Mouse (Mus musculus): ENCODE data around the gene Fam234b. TPM values are rescaled to one million over a fixed set of nuclear protein-coding genes. Genes with fewer than 3 reads are reported as not detected.

Gene Fam234b
- polyA plus RNA-seq, 1 experiment from 2014 or later: 53.9 TPM

DNA sequence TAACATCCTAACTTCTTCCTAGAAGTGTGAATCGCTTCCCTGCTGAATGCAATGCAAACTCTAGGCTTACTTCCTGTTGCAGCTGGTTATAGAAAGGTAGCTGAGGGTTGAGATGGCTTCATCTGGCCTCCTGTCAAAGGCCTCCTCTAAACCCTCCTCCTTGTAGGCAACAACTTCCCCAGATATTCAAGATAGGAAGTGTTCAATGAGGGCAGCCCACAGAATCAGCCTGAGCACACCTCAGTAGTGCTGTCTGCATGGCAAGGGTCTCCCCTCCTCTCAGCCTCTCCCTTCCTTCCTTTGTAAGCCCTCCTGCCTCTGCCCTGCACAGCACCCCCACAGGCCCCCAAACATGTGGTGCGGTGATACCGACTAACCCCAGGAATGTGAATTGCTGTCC lies 38.0 kb downstream of the Fam234b start:
- H3K4me3 ChIP-seq: no peak overlapping the region
- no peak for ATAC-seq (ENCODE audit: low FRiP score, low read depth)
- WGBS: 96% methylated on average over 3 of the region's 3 CpGs

DNA sequence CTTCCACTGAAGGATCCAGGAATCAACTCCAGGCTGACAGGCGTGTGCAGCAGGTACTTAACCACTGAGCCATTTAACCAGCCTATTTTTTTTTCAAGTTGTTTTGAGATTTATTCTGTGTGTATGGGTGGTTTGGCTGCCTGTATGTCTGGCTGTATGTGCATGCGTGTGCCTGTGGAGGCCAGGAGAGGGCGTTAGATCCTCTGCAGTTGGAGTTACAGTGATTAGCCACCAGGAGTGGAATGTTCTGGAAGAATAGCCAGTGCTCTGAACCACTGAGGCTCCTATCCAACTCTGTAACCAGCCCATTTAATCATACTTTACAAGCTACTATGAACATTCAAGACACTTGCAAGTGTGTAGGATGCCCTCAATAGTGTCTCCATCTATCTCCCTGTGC lies 38.8 kb downstream of the Fam234b start:
- Histone ChIP-seq H3K9ac (no peak overlapping the region), H3K4me1 (no peaks in the 10 kb centered on the region), H3K36me3 (peaks cover 27% of the 10 kb centered on the region), H3K9me3 (no peaks in the 10 kb centered on the region), H3K27ac (no peak overlapping the region), H3K27me3 (replicated peaks) (no peaks in the 10 kb centered on the region), H3K4me3 (no peak overlapping the region), H3K4me2 (replicated peaks) (no peak overlapping the region)
- ATAC-seq (ENCODE audit: low FRiP score, low read depth): no peak
- 89% methylated on average over 3 of the region's 3 CpGs for WGBS

More for the DNA sequence above, 38.0 kb downstream of the Fam234b start:
- H3K4me1 ChIP-seq: no peaks in the 10 kb centered on the region
- H3K36me3 ChIP-seq: peaks cover 28% of the 10 kb centered on the region
- no peaks in the 10 kb centered on the region for H3K9me3 ChIP-seq
- no peak overlapping the region for H3K4me2 ChIP-seq (replicated peaks)
- H3K9ac ChIP-seq: no peak overlapping the region
- H3K27me3 ChIP-seq (replicated peaks): no peaks in the 10 kb centered on the region
- H3K27ac ChIP-seq: no peak overlapping the region

DNA sequence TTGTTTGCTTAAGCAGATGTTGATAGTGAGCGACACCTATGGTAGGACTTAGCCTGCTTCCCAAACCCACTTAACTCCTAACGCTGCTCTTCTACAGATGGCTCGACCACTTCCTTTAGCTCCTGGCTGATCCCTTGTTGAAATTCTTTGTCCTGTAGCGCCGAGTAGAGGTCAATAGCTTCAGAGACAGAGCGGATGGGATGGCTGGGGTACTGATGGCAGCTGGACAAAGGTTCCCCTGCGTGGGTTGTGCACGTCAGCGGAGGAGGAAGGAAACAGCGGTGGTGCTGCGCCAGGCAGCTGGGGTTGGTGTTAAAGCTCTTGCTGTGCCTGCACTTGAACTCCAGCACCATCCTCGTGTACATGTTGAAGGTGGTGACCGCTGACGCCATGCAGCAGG lies 39.5 kb downstream of the Fam234b start:
- ATAC-seq (ENCODE audit: low FRiP score, low read depth): no peak

DNA sequence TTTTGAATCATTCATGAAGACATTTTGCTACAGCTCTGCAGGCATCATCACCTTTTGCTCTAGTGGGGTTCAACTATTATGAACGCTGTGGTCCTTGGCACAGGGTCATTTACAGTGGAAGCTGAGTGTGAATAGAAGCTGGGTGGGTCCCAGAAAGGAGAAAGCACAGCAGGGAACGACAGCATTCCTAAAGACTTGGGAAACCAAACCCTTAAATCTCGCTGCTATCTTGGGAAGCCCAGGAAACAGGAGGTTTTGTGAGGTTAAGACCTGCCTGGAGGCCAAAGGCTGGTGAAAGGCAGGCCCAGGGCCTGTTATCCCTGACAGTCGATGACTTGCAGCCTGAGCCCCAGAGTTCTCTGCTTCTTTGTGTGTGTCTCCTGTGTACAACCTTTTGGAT lies 40.4 kb downstream of the Fam234b start:
- peaks cover 16% of the 10 kb centered on the region for H3K36me3 ChIP-seq
- H3K4me1 ChIP-seq: no peaks in the 10 kb centered on the region
- no peaks in the 10 kb centered on the region for H3K27me3 ChIP-seq (replicated peaks)
- H3K27ac ChIP-seq: no peak overlapping the region
- H3K4me3 ChIP-seq: no peak overlapping the region
- H3K9me3 ChIP-seq: no peaks in the 10 kb centered on the region
- no peak overlapping the region for H3K9ac ChIP-seq
- ATAC-seq (ENCODE audit: low FRiP score, low read depth): no peak
- no peak overlapping the region for H3K4me2 ChIP-seq (replicated peaks)
- 49% methylated on average over 4 of the region's 4 CpGs for WGBS

More for the DNA sequence above, 39.5 kb downstream of the Fam234b start:
- WGBS: 80% methylated on average over 14 of the region's 14 CpGs
- no peaks in the 10 kb centered on the region for H3K9me3 ChIP-seq
- H3K4me1 ChIP-seq: no peaks in the 10 kb centered on the region
- H3K4me2 ChIP-seq (replicated peaks): no peak overlapping the region
- H3K27me3 ChIP-seq (replicated peaks): no peaks in the 10 kb centered on the region
- H3K4me3 ChIP-seq: no peak overlapping the region
- H3K27ac ChIP-seq: no peak overlapping the region
- no peak overlapping the region for H3K9ac ChIP-seq
- H3K36me3 ChIP-seq: peaks cover 21% of the 10 kb centered on the region

DNA sequence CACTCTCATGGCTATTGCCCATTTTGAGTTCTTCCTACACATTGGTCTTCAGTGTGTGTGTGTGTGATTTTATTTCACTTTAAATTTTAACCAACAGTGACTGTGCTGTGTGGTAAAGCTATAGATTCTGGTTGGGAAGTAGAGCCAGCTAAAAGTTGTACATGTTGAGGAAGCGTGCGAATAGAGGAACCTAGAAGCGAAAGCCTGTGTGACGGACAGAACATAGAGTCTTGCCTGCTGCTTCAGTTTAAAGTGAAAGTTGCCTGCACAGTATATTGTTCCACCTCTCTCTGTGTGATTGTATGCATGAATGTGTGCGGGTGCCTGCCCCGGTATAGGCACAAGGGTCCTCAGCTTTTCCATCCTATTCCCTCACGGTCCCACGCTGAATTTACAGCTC lies 42.6 kb downstream of the Fam234b start:
- WGBS: 90% methylated on average over 8 of the region's 8 CpGs
- Histone ChIP-seq H3K36me3 (0 out of 2 replicates have a peak, but pooled peaks cover 4% of the 10 kb centered on the region), H3K27me3 (replicated peaks) (no peaks in the 10 kb centered on the region), H3K9me3 (no peaks in the 10 kb centered on the region), H3K4me3 (no peak overlapping the region), H3K27ac (no peak overlapping the region), H3K4me1 (no peaks in the 10 kb centered on the region), H3K4me2 (replicated peaks) (no peak overlapping the region), H3K9ac (no peak overlapping the region)
- ATAC-seq (ENCODE audit: low FRiP score, low read depth): no peak

DNA sequence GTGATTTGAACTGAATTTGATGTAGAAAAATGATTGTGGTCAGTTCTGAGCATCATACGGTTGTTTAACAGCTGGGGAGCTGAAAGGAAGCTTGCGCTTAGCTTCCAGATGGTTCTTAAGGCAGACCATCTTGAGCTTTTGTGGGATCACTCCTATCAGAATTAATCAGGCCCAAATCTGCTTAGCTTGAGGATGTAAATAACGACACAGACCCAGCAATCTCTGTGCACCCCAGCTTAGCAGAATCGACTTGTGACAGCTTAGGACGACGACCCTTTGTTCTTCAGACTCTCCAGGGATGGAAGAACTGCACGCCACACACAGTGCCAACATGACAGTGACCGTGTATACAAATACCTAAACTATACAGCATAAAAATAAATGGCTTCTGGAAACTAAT lies 47.8 kb downstream of the Fam234b start:
- Histone ChIP-seq H3K27ac (no peak overlapping the region), H3K36me3 (no peaks in the 10 kb centered on the region), H3K9me3 (no peaks in the 10 kb centered on the region), H3K4me3 (no peak overlapping the region), H3K4me1 (no peaks in the 10 kb centered on the region; the same call in 1 of the 2 replicates), H3K9ac (no peak overlapping the region), H3K4me2 (replicated peaks) (no peak overlapping the region), H3K27me3 (replicated peaks) (no peaks in the 10 kb centered on the region)
- no peak for ATAC-seq (ENCODE audit: low FRiP score, low read depth)
- WGBS: 77% methylated on average over 8 of the region's 8 CpGs

DNA sequence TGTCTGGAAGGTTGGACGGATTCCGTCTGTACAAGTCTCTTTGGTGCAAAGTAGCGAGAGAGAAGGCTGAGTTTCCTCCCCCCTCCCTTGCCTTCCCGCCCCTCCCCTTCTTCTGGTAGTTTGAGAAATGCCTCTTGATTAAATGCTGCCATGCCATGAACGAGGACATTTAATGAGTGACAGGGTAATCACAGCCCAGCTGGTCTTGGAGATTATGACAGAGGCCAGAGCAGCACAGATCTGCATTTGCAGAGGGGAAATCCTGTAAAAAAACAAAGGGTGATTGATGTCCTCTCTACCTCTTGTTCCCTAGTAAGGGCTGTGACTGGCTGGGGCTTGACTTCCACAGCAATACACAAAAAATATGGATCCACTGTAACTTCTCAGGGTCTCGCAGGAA lies 50.1 kb downstream of the Fam234b start:
- no peak overlapping the region for H3K9ac ChIP-seq
- H3K36me3 ChIP-seq: no peaks in the 10 kb centered on the region
- no peak overlapping the region for H3K4me2 ChIP-seq (replicated peaks)
- no peak overlapping the region for H3K4me3 ChIP-seq
- H3K4me1 ChIP-seq: peaks cover 15% of the 10 kb centered on the region
- no peaks in the 10 kb centered on the region for H3K27me3 ChIP-seq (replicated peaks)
- H3K9me3 ChIP-seq: no peaks in the 10 kb centered on the region
- ATAC-seq (ENCODE audit: low FRiP score, low read depth): no peak
- WGBS: 67% methylated on average over 6 of the region's 6 CpGs
- no peak overlapping the region for H3K27ac ChIP-seq

DNA sequence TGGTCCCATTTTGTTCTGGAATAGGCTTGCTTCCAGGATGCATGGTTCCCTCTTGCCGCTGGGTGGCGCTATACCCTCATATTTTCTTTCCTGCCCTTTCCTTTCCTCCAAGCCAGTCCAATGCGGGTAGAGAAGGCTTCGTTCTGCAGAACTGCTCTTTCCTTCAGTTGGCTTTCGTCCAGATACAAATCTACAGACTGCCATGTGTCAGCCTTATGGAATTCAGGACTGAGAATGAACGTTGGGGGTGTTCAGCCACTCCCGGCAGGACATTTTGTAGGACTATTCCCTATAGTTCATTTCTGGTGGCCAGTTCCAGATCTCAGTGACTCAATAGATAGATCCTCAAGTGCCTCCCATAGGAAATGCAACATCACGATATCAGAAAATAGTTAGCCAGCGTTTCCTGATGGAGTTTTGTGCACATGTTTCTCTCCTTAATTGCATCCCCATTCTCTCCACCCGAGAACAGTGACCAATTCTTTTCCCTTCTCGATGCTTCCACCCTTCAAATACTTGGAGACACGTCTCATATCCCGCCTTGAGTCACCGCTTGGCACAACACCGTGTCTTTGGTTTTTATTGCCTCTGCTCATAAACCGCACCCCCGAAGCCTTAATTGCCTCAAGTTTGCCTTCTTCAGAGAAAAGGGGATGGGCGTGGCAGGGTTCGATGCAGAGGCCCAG lies 52.2 kb downstream of the Fam234b start:
- Histone ChIP-seq H3K27me3 (replicated peaks) (no peaks in the 10 kb centered on the region), H3K4me2 (replicated peaks) (0 out of 2 replicates have a peak overlapping the region, but pooled peaks have one; percentile 22), H3K27ac (no peak overlapping the region), H3K9ac (no peak overlapping the region), H3K36me3 (no peaks in the 10 kb centered on the region), H3K9me3 (no peaks in the 10 kb centered on the region), H3K4me1 (peaks cover 19% of the 10 kb centered on the region), H3K4me3 (no peak overlapping the region)
- ATAC-seq (ENCODE audit: low FRiP score, low read depth): 0 out of 2 replicates have a peak, but pooled peaks have one; percentile 13
- 21% methylated on average over 19 of the region's 19 CpGs for WGBS

DNA sequence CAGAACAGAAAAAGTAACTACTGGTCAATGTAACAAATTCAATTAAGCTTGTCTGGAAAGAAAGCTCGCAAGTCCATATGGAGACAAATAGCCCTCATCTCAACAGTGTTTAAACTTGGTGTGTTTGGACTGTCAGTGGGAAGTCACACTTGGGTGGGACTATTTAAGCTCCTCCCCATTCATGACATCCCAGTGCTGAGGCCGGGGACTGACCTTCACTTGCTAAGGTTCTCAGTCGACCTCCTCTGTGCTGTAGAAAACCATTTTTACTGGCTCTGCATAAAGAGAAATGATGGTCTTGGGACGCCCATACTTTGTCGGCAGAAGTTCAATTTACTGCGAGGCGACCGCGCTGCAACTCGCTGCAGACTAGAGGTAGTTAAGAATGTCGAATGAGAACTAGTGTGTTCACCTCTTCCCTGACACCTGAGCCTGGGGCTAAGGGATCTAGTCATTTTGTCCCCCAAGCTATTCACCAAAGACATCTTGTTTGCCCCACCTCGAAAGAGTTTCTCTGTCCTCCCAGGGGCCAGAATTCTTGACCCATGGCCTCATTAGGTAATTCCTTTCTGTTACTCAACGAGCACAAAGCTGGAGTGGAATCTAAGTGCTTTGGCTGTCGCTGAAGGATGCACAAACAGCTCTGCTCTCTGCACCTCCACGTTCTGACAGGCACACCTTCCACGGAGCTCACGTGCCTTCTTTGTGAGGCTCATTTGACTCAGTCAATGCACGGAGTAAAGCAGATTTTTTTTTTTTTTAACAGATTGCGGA lies 53.3 kb downstream of the Fam234b start:
- no peak for ATAC-seq (ENCODE audit: low FRiP score, low read depth)
- Histone ChIP-seq H3K4me3 (no peak overlapping the region), H3K9me3 (no peaks in the 10 kb centered on the region; the same call in 1 of the 2 replicates), H3K9ac (no peak overlapping the region), H3K36me3 (no peaks in the 10 kb centered on the region), H3K27me3 (replicated peaks) (no peaks in the 10 kb centered on the region), H3K4me1 (peaks cover 19% of the 10 kb centered on the region), H3K27ac (no peak overlapping the region), H3K4me2 (replicated peaks) (no peak overlapping the region)
- whole genome bisulfite sequencing: 63% methylated on average over 19 of the region's 19 CpGs

DNA sequence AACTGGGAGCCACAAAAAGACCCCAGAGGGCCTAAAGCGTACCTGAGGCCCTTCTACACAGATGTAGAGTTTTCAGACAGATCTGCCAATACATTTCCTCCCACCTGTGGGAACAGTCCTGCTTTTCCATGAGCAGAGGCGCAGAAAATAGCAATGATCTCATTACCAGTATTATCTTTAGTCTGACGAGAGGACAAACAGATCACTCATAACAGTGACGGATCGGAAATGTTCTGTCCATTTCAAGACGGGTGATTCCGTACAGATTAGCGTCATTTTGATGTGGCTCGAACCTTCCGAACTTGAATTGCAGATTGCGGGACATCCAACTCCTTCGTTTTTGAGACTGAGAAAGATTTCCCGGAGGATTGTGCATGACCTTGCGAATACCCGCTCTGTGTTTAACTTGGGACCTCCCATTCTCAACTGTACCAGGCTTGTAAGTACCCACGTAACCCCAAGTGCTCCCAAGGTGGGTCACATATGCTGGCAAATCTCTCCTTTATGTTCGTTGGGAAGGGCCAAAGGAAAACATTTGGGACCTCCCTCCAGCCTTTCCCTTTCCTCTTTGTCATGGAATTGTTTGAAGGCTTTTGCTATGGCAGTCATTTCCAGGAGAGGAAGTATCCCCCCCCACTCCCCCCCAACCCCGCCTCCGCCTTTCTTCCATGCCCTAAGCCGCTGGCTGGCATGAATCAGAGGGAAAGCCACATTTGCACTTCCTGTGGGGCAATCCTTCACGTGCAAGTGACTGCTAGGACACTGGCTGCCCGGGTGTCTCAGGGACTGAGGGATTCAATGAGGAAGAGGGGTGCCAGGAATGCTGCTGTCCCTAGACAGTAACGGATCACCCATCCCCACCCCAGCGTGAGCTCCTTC lies 54.3 kb downstream of the Fam234b start:
- H3K4me3 ChIP-seq: no peak overlapping the region; the same call in 1 of the 2 replicates
- WGBS: 51% methylated on average over 24 of the region's 24 CpGs
- peak overlapping the region; percentile 57 for H3K4me2 ChIP-seq (replicated peaks)
- peak overlapping the region; percentile 21; the same call in 1 of the 2 replicates for H3K27ac ChIP-seq
- peak; percentile 71 for ATAC-seq (ENCODE audit: low FRiP score, low read depth)
- no peak overlapping the region for H3K9ac ChIP-seq
- H3K36me3 ChIP-seq: no peaks in the 10 kb centered on the region
- H3K9me3 ChIP-seq: no peaks in the 10 kb centered on the region; the same call in 1 of the 2 replicates
- no peaks in the 10 kb centered on the region for H3K27me3 ChIP-seq (replicated peaks)
- peaks cover 19% of the 10 kb centered on the region for H3K4me1 ChIP-seq

DNA sequence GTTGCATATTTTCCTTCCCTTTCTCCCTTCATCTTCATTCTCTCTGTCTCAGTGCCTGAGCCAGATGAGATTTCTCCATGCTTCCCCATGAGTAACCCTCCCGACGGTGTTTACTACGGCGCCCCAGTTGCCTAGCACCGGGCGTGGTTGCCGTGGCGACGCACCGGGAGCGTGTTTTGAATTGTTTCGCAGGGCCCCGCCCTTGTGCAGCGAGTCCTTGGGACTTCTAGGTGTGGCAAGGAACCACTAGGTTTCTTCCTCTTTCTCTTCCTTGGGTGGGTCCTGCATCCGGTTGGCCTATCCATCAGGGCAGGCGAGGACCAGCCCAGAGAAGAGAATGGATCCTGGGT lies 54.9 kb downstream of the Fam234b start:
- Histone ChIP-seq H3K4me3 (no peak overlapping the region; the same call in 1 of the 2 replicates), H3K9ac (no peak overlapping the region), H3K27me3 (replicated peaks) (no peaks in the 10 kb centered on the region), H3K4me1 (peaks cover 19% of the 10 kb centered on the region), H3K27ac (no peak overlapping the region), H3K36me3 (no peaks in the 10 kb centered on the region), H3K9me3 (no peaks in the 10 kb centered on the region; the same call in 1 of the 2 replicates), H3K4me2 (replicated peaks) (peak overlapping the region; percentile 57)
- 4% methylated on average over 16 of the region's 16 CpGs for WGBS
- ATAC-seq (ENCODE audit: low FRiP score, low read depth): peak; percentile 91

DNA sequence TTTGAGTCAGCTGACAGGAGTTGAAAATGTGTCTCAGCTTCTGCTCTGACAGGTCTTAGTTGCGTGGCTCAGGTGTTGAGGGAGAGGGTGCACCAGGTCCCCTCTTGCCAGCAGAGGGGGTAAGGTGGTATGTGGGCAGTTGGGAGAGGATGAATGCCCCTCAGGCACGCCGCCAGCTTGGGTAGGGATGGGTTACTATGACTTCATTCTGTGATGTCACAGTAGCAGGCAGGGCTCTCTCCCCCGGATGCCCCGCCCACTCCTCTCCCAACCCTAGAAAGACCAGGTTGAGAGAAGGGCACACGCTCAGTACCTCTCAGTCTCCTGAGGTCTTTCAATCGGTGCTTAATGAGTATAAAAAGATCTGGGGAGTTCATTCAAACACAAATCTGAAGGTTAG lies 56.4 kb downstream of the Fam234b start, which contains the start of gene Gsg1:
Gsg1 (minus strand) TSS at position 199 of the 400 bp plus-strand sequence.
- Histone ChIP-seq H3K4me2 (replicated peaks) (no peak within 1 kb of the TSS), H3K4me3 (no peak within 1 kb of the TSS), H3K9me3 (no peaks in the 10 kb centered on the region; the same call in 1 of the 2 replicates), H3K36me3 (no peaks in the 10 kb centered on the region), H3K27me3 (replicated peaks) (no peaks in the 10 kb centered on the region), H3K4me1 (peaks cover 19% of the 10 kb centered on the region), H3K27ac (no peak within 1 kb of the TSS), H3K9ac (no peak within 1 kb of the TSS)
- ATAC-seq (ENCODE audit: low FRiP score, low read depth): no peak
- WGBS: 77% methylated on average over 7 of the region's 7 CpGs
